Mouse (Mus musculus): ENCODE results near the gene Trim33. TPM values are rescaled to one million over a fixed set of nuclear protein-coding genes. Genes with fewer than 3 reads are reported as not detected.

The Trim33 gene
- polyA plus RNA-seq, 1 experiment from 2014 or later = 41.5 TPM

- H3K4me1 ChIP-seq (replicated peaks; ENCODE audit: control insufficient read depth, insufficient read depth, low read length) = no peaks in the 10 kb centered on the region
- DNase-seq (ENCODE audit: low spot score) = no peak
- no peak overlapping the region for H3K9ac ChIP-seq (ENCODE audit: low read length)
- no peak overlapping the region for H3K4me3 ChIP-seq (ENCODE audit: low read depth, low read length)
- H3K9me3 ChIP-seq (ENCODE audit: control insufficient read depth, low read length) = no peaks in the 10 kb centered on the region
- WGBS = 61% methylated on average over 17 of the region's 17 CpGs
- no peak for ATAC-seq (replicated peaks; ENCODE audit: low FRiP score)
- H3K27me3 ChIP-seq (ENCODE audit: control insufficient read depth, insufficient read depth, low read length) = no peaks in the 10 kb centered on the region
- H3K36me3 ChIP-seq (ENCODE audit: control insufficient read depth, insufficient read depth, low read length) = no peaks in the 10 kb centered on the region
- H3K27ac ChIP-seq (ENCODE audit: low read depth, low read length) = no peak overlapping the region
- no peak overlapping the region for H3K4me2 ChIP-seq (ENCODE audit: low read depth, low read length, severe bottlenecking)
Observed at GRCm38 (mm10) chr3:103401342-103402098, 122.4 kb downstream of the Trim33 start.

- H3K4me2 ChIP-seq (ENCODE audit: low read depth, low read length, severe bottlenecking) = no peak overlapping the region
- no peak for ATAC-seq (replicated peaks; ENCODE audit: low FRiP score)
- DNase-seq (ENCODE audit: low spot score) = no peak
Observed at GRCm38 (mm10) chr3:103402212-103402611, 123.1 kb downstream of the Trim33 start.

GRCm38 (mm10) chr3:103405135-103405534, 126.0 kb downstream of the Trim33 start:
- ATAC-seq (replicated peaks; ENCODE audit: low FRiP score) (no peak), DNase-seq (ENCODE audit: low spot score) (no peak)
- H3K4me3 ChIP-seq (ENCODE audit: low read depth, low read length) = no peak overlapping the region
- no peaks in the 10 kb centered on the region for H3K36me3 ChIP-seq (ENCODE audit: control insufficient read depth, insufficient read depth, low read length)
- H3K9ac ChIP-seq (ENCODE audit: low read length) = no peak overlapping the region
- no peak overlapping the region for H3K4me2 ChIP-seq (ENCODE audit: low read depth, low read length, severe bottlenecking)
- no peak overlapping the region for H3K27ac ChIP-seq (ENCODE audit: low read depth, low read length)
- no peaks in the 10 kb centered on the region for H3K27me3 ChIP-seq (ENCODE audit: control insufficient read depth, insufficient read depth, low read length)
- no peaks in the 10 kb centered on the region for H3K4me1 ChIP-seq (replicated peaks; ENCODE audit: control insufficient read depth, insufficient read depth, low read length)
- H3K9me3 ChIP-seq (ENCODE audit: control insufficient read depth, low read length) = no peaks in the 10 kb centered on the region
- WGBS = 84% methylated on average over 2 of the region's 2 CpGs

More at GRCm38 (mm10) chr3:103402212-103402611, 123.1 kb downstream of the Trim33 start:
- Histone ChIP-seq H3K36me3 (ENCODE audit: control insufficient read depth, insufficient read depth, low read length) (no peaks in the 10 kb centered on the region), H3K4me1 (replicated peaks; ENCODE audit: control insufficient read depth, insufficient read depth, low read length) (no peaks in the 10 kb centered on the region), H3K27me3 (ENCODE audit: control insufficient read depth, insufficient read depth, low read length) (no peaks in the 10 kb centered on the region), H3K4me3 (ENCODE audit: low read depth, low read length) (no peak overlapping the region), H3K27ac (ENCODE audit: low read depth, low read length) (no peak overlapping the region), H3K9me3 (ENCODE audit: control insufficient read depth, low read length) (no peaks in the 10 kb centered on the region), H3K9ac (ENCODE audit: low read length) (no peak overlapping the region)
- 47% methylated on average over 10 of the region's 10 CpGs for whole genome bisulfite sequencing

- 86% methylated on average over 11 of the region's 11 CpGs for WGBS
- DNase-seq (ENCODE audit: low spot score) (no peak), ATAC-seq (replicated peaks; ENCODE audit: low FRiP score) (no peak)
- no peaks in the 10 kb centered on the region for H3K36me3 ChIP-seq (ENCODE audit: control insufficient read depth, insufficient read depth, low read length)
- no peak overlapping the region for H3K4me3 ChIP-seq (ENCODE audit: low read depth, low read length)
- H3K4me2 ChIP-seq (ENCODE audit: low read depth, low read length, severe bottlenecking) = no peak overlapping the region
- H3K27me3 ChIP-seq (ENCODE audit: control insufficient read depth, insufficient read depth, low read length) = no peaks in the 10 kb centered on the region
- no peaks in the 10 kb centered on the region for H3K4me1 ChIP-seq (replicated peaks; ENCODE audit: control insufficient read depth, insufficient read depth, low read length)
- H3K9ac ChIP-seq (ENCODE audit: low read length) = no peak overlapping the region
- no peaks in the 10 kb centered on the region for H3K9me3 ChIP-seq (ENCODE audit: control insufficient read depth, low read length)
- no peak overlapping the region for H3K27ac ChIP-seq (ENCODE audit: low read depth, low read length)
Observed at GRCm38 (mm10) chr3:103405871-103406765, 127.0 kb downstream of the Trim33 start.

Other genes starting within 250 kb of the Trim33 start
- 167 and 169 TPM in 2 replicates for gene Nras, start 221.0 kb upstream of the Trim33 start, polyA plus RNA-seq (2014; fragmentation: Nextera tagmentation; extraction: Ambion mirVana)
- gene Ampd1, start 205.3 kb upstream of the Trim33 start, polyA plus RNA-seq (2014; fragmentation: Nextera tagmentation; extraction: Ambion mirVana) = 0.12 TPM in 1 of 2 replicates, not detected in the other
- gene Dennd2c, start 176.7 kb upstream of the Trim33 start, polyA plus RNA-seq (2014; fragmentation: Nextera tagmentation; extraction: Ambion mirVana) = 2.4 and 2.7 TPM in 2 replicates
- gene Bcas2, start 107.6 kb upstream of the Trim33 start, polyA plus RNA-seq (2014; fragmentation: Nextera tagmentation; extraction: Ambion mirVana) = 238 and 272 TPM in 2 replicates

Measured in forebrain, embryonic 11.5 days (tissue).